Mouse (Mus musculus): ENCODE data around the gene Arl4c.

Arl4c gene

DNA sequence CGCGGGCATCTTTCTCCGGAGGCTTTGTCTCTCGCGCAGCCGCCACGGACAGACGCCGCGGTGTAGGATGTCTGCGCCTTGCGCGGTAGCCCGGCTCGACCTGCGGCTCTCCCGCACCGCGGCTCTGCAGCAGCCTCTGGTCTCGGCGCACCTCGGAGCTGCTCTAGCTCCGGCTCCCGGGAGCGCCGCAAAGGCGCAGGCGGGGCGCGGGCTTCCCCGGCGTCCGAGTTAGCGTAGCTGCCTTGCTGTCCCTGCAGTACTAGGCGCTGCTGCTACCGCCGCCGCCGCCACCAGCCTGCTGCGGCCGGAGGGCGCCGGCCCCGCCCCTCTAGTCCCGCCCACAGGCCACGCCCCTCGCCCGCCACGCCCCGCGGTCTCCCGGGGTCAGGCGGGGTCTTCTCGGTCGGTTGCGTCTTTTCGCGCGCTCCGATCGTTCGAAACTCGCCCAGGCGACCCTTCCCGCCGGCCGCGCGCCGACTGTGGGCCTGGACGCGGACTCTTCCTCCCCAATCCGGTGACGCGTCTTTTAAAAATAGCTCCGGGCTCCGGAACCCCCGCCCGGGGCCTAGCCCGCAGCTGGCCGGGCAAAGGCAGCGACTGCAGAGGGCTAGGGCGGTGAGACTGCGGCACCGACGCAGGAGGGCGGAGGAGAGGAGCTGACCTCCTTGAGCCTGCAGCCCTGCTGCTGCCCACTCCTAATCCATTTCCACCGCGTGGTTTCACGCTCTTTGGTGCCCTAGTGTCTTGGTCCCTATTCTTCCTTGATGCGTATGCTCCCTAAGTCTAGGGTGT is at the start of gene Arl4c:
TSS of gene Arl4c (minus strand) at position 352 of the 792 bp plus-strand sequence.
- no peak for DNase-seq (ENCODE audit: low read depth)

DNA sequence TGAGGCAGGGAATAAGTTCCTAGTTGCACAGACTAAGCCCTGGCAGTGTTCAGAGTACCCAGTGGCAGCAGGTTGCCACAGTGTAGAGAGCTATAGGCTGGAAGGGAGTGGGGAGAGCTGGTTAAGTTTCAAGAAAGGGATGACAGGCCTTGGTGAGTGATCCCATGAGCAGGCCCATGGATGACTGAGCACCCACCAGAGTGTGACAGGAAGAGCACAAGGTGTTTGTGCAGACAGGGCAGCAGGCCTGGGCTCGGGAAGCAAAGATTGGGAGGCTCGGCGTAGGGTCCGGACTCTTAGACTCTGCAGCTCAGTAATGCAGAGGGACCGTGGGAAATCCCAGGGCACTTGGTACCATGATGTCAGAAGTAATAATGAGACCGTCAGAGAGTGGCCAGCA is 49.3 kb upstream of the Arl4c start:
- no peak for DNase-seq (ENCODE audit: low read depth)

DNA sequence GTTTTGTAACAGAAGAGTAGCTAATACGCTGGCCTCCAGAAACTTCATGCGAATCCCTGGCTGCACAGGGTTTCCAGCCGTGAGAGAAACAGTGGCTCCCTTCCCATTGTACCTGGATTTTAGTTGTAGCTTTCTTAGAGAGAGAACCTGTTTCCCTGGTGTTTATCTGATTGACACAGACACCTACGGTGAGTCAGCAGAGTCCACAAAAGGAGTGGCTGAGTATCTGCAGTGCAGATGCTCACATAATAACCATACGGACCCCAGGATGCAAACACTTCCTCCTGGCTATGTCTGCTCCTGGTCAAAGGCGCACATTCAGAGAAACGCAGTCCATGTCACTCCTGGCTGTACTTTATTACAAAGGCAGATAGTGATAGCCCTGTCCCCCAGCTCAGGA is 48.6 kb upstream of the Arl4c start:
- DNase-seq (ENCODE audit: low read depth) = no peak

DNA sequence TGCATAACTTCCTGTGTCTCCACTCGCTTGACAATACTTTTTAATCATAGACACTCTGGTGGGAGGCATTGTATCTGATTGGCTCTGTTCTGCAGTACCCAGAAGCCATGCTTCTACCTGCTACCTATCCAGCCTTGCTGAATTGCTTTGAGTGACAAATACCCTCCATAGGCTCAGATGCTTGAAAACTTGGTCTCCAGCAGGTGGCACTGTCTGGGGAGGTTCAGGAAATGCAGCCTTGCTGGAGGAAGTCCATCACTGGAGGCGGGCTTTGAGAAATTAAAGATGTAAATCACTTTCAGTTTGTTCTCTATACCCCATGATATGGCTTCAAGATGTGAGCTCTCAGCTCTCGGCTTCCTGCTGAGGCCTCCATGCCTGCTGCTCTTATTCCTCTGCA is 48.1 kb upstream of the Arl4c start:
- DNase-seq (ENCODE audit: low read depth) = no peak

DNA sequence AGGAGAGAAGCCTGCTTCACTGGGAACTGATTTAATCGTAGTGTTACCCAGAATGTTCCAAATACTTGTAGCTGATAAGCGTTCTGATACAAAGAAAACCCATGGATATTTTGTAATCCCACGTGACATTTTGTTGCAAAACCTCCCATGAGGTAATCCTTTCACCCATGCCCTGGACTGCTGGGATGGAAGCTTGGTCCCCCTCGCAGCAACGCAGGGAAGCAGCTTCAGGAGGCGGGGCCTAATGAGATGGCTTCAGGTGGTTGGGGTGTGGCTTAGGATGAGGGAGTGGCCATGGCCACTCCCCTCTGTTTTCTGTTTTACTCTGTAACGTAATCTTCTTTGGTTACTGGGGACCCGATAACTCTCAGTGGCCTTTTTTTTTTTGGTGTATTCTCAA is 47.1 kb upstream of the Arl4c start:
- no peak for DNase-seq (ENCODE audit: low read depth)

DNA sequence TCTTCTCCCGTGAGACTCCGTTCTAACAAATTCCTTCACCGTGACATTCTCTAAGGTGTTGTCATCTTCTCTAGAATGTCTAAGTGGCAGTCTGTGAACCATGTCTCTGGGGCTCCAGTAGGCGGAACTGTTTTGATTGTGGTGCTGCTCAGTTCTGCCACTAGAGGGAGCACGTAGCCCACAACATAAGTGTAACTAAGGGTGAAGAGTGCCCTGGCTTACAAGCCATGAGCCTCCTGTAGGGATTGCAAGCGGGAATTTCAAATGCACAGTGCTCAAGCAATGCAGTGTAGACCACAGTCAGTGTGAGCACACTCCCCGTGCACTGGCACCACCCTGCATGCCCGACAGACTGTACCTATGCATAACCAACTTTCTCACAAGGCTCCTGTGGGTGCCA is 43.2 kb upstream of the Arl4c start:
- DNase-seq (ENCODE audit: low read depth) = peak; percentile 16

DNA sequence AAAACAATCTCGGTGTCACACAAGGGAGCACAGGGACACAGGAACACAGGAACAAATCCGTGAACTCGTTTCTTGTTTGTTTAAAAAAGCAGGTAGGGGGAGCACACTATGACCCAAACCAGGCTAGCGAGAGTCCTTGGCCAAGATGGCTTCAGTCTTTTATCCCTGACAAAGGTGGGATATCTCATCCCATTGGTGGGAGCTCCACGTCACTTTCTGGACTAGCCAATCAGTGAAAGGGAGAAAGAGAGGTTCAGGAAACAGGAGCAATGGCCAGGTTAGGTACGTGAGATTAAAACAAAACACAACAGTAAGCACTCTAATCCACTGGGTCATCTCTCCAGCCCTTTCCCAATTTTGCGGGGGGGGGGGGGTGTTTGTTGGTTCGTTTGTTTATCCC is 42.2 kb upstream of the Arl4c start:
- DNase-seq (ENCODE audit: low read depth) = no peak

DNA sequence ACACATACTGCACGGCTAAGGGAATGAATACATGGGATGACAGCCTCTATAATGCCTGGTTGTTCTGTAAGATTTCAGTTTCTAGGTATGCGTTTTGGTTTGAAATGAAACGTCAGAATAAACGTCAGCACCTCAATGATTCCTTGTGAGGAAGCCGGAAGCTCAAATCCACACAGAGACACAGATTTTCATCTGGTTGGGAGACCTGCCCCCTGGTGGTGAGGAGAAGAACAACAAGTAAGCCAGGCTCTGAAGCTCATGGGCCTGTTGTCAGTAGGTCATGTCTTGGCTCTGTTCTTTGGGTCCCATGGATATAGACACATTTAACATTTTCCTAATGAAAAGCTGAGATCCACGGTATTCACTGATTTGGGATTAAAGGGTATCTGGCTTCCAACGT is 40.4 kb upstream of the Arl4c start:
- no peak for DNase-seq (ENCODE audit: low read depth)

DNA sequence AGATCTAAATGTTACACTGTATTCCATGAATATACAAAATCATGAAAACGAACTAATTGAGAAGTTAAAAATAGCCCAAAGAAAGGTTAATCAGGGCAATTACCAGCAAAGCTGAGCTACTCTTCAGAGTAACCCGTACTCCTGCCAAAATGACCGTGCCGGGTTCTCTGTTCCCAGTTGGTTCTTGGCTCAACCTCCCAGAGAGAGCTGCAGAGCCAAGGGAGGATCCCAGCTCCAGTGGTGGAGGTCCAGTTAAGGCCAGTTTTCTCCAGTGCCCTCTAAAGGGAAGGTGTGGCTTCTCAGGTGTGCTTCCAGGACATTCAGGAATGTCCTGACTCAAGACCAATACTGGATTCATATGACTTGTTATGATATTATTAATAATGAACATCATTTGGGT is 37.5 kb upstream of the Arl4c start:
- no peak for DNase-seq (ENCODE audit: low read depth)

DNA sequence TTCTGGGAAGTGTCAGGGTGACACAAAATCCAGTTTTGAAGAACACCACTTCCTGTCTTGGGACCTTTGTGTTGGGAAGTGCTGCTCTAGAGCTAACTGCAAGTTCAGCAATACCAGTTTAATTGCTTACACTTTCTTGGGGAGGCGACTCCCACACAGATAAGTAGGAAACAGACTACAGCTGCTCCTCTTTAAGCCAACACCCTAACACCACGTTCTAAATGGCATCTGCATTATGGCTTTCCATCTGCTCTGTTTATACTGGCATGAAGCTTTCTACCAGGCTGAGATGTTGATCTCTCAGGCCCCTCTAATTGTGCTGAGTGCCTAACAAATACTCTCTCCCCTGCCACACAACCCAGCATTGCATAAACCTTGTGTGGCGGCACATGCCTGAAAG is 36.9 kb upstream of the Arl4c start:
- DNase-seq (ENCODE audit: low read depth) = no peak

DNA sequence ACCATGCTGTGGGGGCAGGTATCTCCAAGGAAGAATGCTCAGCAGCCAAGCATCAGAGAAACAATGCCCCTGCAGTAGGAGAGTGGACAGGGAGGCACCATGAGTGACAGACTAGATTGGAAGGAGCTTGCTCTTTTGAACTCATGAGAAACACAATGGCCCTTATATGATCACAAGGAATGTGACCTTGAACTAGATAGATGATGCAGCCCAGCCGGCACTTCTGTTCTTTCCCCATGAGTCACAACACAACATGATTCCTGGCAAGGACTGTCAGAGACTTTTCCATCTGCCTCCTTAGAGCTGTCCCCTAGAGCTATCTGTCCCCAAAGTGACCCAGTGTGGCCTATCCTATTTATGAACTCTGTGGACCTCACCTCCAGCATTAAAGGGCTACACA is 27.5 kb upstream of the Arl4c start:
- no peak for DNase-seq (ENCODE audit: low read depth)

DNA sequence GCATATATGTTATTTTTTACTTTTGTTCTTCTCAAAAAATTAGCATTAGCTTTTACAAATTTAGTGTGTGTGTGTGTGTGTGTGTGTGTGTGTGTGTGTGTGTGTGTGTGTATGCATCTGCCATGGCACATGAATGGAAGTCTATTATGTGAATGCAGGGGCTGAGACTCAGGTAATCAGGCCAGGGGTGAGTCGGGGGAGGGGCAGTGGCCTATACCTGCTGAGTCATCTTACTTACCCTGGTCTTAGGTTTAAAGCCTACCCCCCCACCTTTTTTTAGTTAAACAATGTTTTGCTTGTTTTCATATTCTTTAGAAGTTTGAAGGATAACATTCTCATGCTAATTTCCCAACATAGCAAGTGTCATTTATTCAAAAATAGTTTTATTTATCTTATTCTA is 25.3 kb upstream of the Arl4c start:
- no peak for DNase-seq (ENCODE audit: low read depth)

DNA sequence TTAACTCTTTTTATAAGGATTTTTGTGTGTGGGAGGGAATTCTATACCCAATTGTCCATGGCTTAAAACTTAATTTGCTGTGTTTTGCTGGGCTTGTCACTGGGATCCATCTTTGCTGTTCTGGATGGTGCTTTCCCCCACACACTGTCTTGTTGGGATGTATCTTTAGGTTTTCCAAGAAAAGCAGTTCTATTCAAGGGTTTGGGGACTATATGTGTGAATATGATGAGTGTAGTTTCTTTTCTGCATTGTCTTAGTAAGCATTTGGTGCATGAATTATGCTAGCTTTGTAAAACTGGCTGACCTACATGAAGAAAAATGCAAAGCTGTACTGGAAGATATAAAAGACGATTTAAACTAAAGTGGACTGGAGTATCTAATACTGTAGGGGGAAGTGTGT is 23.7 kb upstream of the Arl4c start:
- DNase-seq (ENCODE audit: low read depth) = no peak

DNA sequence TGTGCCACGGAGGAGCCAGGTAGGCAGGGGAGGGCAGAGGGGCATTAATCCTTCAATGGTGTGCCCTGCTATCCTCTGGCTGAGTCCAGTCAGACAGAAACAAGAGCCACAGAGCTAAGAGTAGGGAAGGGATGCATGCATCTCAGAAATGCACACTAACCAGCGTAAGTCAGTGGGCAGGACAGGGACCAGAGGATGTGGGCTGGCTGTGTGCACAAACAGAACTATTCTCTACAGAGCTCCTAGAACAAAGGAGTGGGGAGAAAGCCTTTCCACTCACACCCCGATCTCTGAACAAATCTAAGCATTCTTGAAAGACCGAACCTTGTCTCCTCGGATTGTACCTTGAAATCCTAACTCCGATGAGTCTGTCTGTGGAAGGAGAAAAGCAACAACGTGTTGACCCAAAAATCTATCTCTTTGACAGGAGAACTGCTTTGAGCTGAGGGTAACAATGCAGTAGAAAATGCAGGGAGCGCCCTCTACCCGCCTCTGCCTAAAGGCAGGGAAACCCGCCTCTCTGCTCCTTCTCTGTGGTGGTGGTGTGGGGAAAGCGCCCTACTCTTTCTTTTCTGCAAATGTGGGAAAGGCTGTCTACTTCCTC is 18.7 kb upstream of the Arl4c start:
- DNase-seq (ENCODE audit: low read depth) = no peak

DNA sequence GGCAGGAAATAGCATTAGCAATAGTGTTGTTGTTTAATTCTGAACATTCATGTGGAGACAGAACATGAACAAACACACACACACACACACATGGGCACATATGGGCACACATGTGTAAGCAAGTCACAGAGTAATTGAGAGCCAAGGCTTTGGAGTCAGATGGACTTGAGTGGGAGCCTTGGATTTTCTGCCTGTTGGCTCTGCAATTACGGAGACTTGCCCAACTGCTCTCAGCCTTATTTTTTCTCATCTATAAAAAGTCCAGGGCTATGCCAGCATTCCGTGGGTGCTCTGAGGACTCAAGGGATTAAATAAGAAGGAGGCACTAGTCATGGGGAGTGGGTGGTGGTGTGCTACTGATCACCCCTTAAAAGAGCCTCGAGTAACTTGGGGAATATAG is 16.5 kb upstream of the Arl4c start:
- no peak for DNase-seq (ENCODE audit: low read depth)

DNA sequence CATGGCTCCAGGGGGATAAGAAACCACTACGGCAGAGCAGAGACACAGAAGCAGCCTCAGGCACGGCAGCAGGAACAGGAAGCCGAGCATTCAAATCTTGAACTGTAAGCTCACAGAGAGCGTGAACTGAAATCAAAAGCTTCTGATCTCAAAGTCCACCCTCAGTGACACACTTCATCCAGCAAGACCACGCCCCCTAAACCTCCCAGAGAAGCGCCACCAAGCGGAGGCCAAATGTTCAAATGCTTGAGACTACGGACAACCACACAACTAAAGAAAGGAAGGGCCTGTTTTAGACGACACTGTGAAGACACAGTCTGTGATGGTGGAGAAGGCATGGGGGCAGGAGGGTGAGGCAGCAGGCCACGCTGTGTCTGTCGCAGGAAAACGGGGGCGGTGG is 15.7 kb upstream of the Arl4c start:
- DNase-seq (ENCODE audit: low read depth) = no peak

DNA sequence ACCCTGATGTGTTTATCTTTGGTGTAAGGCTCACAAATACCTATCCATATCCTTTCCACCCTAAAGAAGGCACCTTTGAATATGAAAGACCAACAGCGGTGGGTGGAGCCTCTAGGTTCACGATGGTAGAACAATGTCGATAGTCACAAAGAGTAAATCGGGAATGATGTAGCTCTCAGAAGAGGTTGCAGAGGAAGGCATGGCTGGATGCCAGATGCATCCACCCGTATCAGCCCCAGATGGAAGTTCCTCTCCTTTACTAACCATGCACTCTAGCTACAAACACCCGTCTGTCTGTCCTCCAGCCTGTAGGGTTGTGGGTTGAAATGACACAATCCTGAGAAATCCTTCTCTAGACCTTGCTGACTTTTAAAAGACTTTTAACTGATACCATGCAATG is 10.0 kb upstream of the Arl4c start:
- DNase-seq (ENCODE audit: low read depth) = no peak

DNA sequence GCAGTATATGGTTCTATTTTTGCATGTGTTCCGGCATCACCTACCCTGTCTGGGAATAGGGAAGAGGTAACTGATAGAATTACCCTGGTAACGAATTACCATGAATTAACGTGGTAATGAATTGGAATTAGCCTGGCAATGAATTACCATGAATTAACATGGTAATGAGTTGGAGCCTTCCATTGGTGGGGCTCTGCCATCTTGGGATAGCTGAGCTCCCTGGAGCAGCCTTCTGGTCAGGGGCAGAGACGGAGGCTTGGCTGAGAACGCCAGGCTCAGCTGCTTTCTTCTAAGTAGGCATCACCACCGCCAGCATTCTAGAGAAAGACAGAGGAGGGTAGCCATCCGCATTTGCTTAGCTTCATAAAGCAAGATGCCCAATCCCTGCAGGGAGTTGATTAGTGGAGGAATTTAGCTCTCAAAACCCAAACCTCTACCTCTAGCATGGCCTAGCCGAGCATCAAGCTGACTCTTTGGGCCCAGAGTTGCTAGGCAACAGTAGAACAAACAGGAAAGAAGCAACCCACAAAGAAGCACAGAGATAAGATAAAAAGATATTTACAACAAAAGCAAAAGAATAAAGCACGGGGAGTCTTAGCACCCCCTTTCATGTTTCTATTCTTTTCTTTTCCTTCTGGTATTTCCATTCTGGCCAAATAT is 6.8 kb upstream of the Arl4c start:
- DNase-seq (ENCODE audit: low read depth) = no peak

DNA sequence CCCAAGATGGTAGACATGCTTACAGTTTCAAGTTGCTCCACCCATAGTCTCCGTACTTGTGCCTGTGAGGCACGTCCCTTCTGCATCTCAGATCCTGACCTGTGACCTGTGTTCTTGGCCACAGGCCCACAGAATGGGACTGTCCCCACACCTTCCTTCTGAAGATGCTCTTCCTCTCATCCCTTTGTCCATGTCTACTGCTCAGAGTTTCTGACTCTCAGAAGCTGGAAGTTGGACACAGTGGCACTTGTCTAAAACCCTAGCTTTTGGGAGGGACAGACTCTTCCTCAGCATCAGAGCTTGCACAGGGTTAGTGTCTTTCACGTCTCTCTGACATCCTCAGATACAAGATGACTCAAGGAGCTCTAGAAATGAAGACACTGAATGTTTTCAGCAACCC is 6.2 kb upstream of the Arl4c start:
- DNase-seq (ENCODE audit: low read depth) = no peak

DNA sequence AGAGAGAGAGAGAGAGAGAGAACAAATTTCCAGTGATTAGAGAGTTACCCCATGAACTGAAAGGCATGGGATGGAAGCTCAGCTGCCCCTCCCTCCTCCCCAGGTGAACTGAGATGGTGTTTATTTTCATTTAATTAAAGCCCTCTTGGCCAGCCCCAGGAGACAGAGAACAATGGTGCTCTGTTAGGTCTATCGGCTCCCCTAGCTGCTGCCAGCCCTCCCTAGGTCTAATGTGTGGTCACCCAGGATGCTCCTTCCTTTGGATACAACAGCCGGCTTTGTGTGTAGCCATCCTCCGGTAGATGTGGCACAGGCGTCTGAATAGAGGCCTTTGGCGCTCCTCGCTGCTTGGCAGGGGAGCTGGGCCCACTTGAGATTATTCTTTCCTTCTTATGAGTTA is 5.5 kb upstream of the Arl4c start:
- no peak for DNase-seq (ENCODE audit: low read depth)

DNA sequence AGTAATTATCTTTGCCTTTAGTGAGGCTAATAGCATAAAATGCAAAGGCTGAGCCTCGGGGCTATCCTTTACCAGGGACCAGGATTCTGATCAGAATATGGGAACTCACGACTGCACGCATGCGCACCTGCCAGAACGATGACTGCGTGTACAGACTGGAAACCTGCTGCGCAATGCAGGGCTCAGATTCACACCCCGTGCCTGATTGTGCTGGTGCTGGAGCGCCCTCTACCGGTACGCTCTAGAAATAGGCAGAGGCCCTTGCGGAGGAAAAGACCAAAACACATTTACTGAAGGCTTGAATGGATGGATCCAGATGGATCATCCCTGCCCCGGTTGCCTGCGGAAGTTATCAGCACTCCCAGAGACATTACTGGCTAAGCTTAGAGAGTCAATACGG is 3.8 kb upstream of the Arl4c start:
- DNase-seq (ENCODE audit: low read depth) = peak; percentile 65

DNA sequence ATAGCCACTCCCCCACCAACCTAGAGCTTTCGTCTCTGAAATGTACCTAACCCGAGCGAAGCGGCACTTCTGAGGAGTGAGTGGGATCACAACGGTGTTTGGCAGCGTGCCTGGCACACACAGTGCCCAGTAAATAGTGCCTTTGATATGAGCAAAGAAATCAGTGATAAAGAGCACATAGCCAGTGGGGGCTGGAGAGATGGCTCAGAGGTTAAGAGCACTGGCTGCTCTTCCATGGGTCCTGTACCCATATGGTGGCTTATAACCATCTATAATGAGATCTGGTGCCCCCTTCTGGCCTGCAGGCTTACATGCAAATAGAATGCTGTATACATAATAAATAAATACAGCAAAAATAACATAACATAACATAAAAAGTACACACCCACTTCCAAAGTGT is 3.0 kb upstream of the Arl4c start:
- DNase-seq (ENCODE audit: low read depth) = no peak

DNA sequence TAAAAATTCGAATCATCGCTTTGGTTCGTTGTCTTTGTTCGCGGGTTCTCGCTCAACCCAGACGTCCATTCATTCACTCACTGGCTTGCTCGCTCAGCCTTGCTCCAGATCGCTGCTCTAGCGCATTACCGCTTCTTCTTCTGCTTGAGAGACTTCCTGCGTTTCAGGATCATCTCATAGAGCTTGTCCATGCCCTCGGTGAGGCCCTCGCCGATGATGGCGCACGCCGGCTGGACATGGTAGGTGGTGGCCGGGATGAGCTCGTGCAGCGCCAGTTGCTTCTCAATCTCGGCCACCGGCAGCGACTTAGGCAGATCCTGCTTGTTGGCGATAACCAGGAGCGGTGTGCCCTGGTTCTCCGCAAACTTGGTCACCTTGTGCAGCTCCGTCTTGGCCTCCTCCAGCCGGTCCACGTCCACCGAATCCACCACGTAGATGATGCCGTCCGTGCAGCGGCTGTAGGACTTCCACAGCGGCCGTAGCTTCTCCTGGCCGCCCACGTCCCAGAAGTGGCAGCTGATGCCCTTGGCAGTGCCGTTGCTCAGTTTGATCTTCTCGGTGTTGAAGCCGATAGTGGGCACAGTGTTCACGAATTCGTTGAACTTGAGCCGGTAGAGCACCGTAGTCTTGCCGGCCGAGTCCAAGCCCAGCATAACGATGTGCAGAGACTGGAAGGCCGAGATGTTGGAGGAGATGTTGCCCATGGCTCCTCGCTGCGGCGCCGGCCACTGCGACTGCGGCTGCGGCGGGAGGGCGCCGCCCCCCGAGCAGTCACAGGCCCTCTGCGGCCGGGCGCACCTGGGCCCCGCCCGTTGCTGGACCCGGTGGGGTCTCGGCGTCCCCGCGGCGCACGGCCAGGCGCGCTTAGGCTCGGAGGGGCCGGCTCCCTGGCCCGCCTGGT is 810 bp downstream of the Arl4c start:
- DNase-seq (ENCODE audit: low read depth) = no peak
